ENCODE assay signal across 8 mouse cellular contexts in the genomic region with DNA sequence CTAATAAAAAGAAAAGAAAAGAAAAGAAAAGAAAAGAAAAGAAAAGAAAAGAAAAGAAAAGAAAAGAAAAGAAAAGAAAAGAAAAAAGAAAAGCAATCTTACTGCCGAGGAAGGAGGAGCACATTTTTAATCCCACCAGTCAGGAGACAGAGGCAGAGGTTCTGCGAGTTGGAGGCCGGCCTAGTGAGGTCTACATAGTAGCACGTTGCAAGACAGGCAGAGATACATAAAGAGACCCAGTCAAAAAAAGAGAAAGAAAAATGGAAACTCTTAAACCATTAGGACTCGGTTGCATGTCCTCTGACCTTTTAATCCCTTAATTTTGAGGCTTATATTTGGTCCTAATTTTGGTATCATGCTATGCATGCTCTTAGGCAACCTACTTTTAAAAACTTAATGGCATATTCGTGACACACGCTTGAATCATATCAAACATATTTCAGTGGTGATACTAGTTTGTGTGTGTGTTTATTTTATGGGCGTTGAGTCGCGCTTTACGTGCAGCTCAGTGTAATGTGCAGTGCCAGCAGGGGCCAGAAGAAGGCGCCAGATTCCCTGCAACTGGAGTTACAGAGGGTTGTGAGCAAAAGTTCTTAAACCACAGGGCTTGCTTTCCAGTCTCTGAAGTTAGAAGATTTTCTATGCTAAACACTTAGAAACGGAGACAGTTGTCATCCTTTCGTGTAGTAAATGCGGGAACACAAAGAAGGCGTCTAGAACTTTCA. TPM values are rescaled to one million over a fixed set of nuclear protein-coding genes. Genes with fewer than 3 reads are reported as not detected.
DNase-seq lines count a peak whose midpoint lies in the region; ATAC-seq and TF ChIP-seq lines count a peak whose summit lies in the region.

No protein-coding gene starts in this region.

- peaks cover 20% of the 10 kb centered on the region for H3K36me3 ChIP-seq in heart, embryonic 14.5 days (ENCODE audit: control insufficient read depth, insufficient read depth, low read length)
- H3K36me3 ChIP-seq in kidney, postnatal 0 days (ENCODE audit: insufficient read depth, low read length) = 0 out of 2 replicates have a peak, but pooled peaks cover 8% of the 10 kb centered on the region
- peaks cover under 1% of the 10 kb centered on the region for H3K36me3 ChIP-seq in liver, embryonic 14.5 days (replicated peaks; ENCODE audit: control insufficient read depth, insufficient read depth, low read depth)
- H3K36me3 ChIP-seq in testis, adult 2 months (ENCODE audit: control insufficient read depth, insufficient read depth, low read length) = no peaks in the 10 kb centered on the region

- no peaks in the 10 kb centered on the region for H3K4me1 ChIP-seq in brown adipose tissue, adult 24 weeks (ENCODE audit: control insufficient read depth, insufficient read depth, insufficient read length, low read length)
- H3K4me1 ChIP-seq in heart, embryonic 14.5 days (ENCODE audit: control insufficient read depth in 2 of 2, insufficient read depth in 2 of 2, low read length in 2 of 2) = peaks cover 2 to 6% of the 10 kb centered on the region in 2 experiments; a peak in 3 of 4 replicates
- H3K4me1 ChIP-seq in kidney, postnatal 0 days (replicated peaks; ENCODE audit: insufficient read depth, low read length) = peaks cover 6% of the 10 kb centered on the region; the same call in 1 of the 2 replicates
- peaks cover 14 to 23% of the 10 kb centered on the region in 2 experiments for H3K4me1 ChIP-seq in liver, embryonic 14.5 days (replicated peaks; ENCODE audit: control insufficient read depth in 2 of 2, insufficient read depth in 2 of 2, low read length in 1 of 2)
- H3K4me1 ChIP-seq in testis, adult 2 months (ENCODE audit: control insufficient read depth, insufficient read depth, low read length) = peaks cover 7% of the 10 kb centered on the region

- H3K4me2 ChIP-seq in heart, embryonic 14.5 days (ENCODE audit: low read length) = peak overlapping the region; percentile 99
- H3K4me2 ChIP-seq in kidney, postnatal 0 days (ENCODE audit: low read length) = peak overlapping the region; percentile 94
- H3K4me2 ChIP-seq in liver, embryonic 14.5 days (ENCODE audit: low read depth) = peak overlapping the region; percentile 99

- TF ChIP-seq POLR2A in testis, adult 2 months (IDR thresholded peaks at IDR 0.05; ENCODE audit: control insufficient read depth, low read depth, low read length) = no peak

- WGBS in heart, embryonic 14.5 days = 9% methylated on average over 16 of the region's 16 CpGs
- 7% methylated on average over 16 of the region's 16 CpGs for WGBS in kidney, postnatal 0 days
- WGBS in liver, embryonic 14.5 days (ENCODE audit: insufficient replicate concordance) = 4% methylated on average over 16 of the region's 16 CpGs

- H3K27ac ChIP-seq in brown adipose tissue, adult 24 weeks (replicated peaks; ENCODE audit: low read depth, low read length) = no peak overlapping the region
- peak overlapping the region in 1 of 2 experiments; percentile 33; a peak in 1 of 4 replicates for H3K27ac ChIP-seq in heart, embryonic 14.5 days (replicated peaks in 1 of 2; ENCODE audit: control insufficient read depth in 1 of 2, insufficient read depth in 1 of 2, low read depth in 2 of 2, low read length in 2 of 2)
- H3K27ac ChIP-seq in kidney, postnatal 0 days = 0 out of 2 replicates have a peak overlapping the region, but pooled peaks have one; percentile 4
- H3K27ac ChIP-seq in liver, embryonic 14.5 days = peak overlapping the region; percentile 14
- no peak overlapping the region for H3K27ac ChIP-seq in testis, adult 2 months (ENCODE audit: control insufficient read depth, insufficient read depth, low read depth, low read length)

- ATAC-seq in CD4-positive, CD25-positive, alpha-beta regulatory T cell, adult 4 months = peak; percentile 83
- ATAC-seq in heart, embryonic 14.5 days (ENCODE audit: insufficient number of reproducible peaks, insufficient read depth, low FRiP score, low read depth) = no peak
- ATAC-seq in kidney, postnatal 0 days (replicated peaks; ENCODE audit: low FRiP score, low read depth) = no peak
- peak; percentile 42; the same call in 1 of the 2 replicates for ATAC-seq in liver, embryonic 14.5 days (ENCODE audit: insufficient read depth)

- peak overlapping the region; percentile 43 for H3K4me3 ChIP-seq in brown adipose tissue, adult 24 weeks (ENCODE audit: insufficient read depth, low read depth, low read length)
- H3K4me3 ChIP-seq in heart, embryonic 14.5 days (ENCODE audit: control insufficient read depth in 1 of 2, insufficient read depth in 1 of 2, low read depth in 1 of 2, low read length in 2 of 2) = peak overlapping the region; percentile 12 to 68; a peak in 3 of 4 replicates
- H3K4me3 ChIP-seq in kidney, postnatal 0 days (replicated peaks; ENCODE audit: low read depth, low read length) = peak overlapping the region; percentile 46
- H3K4me3 ChIP-seq in liver, embryonic 14.5 days (ENCODE audit: insufficient read depth in 1 of 2, low read depth in 2 of 2, low read length in 2 of 2) = peak overlapping the region; percentile 46 to 75
- peak overlapping the region; percentile 43 for H3K4me3 ChIP-seq in testis, adult 2 months (ENCODE audit: control insufficient read depth, low read depth, low read length)

- no peak; the same call in 1 of the 2 replicates for TF ChIP-seq EP300 in liver, embryonic 14.5 days (IDR thresholded peaks at IDR 0.05; ENCODE audit: low read depth)

- no peaks in the 10 kb centered on the region for H3K9me3 ChIP-seq in heart, embryonic 14.5 days (ENCODE audit: control insufficient read depth, low read length)
- H3K9me3 ChIP-seq in kidney, postnatal 0 days (replicated peaks; ENCODE audit: low read length) = no peaks in the 10 kb centered on the region
- no peaks in the 10 kb centered on the region for H3K9me3 ChIP-seq in liver, embryonic 14.5 days (ENCODE audit: control insufficient read depth, low read length)

- DNase-seq in fibroblast of lung, adult 2 months (ENCODE audit: low read depth) = peak; percentile 59
- peak; percentile 87 for DNase-seq in kidney, postnatal 0 days (ENCODE audit: low spot score)
- DNase-seq in liver, embryonic 14.5 days (ENCODE audit: low read depth in 3 of 3, low spot score in 3 of 3) = peak; percentile 73 to 78 (median 76)
- DNase-seq in neural tube, embryonic 10.5 days (ENCODE audit: extremely low spot score, low spot score) = peak; percentile 62

- peaks cover 13% of the 10 kb centered on the region for H3K27me3 ChIP-seq in heart, embryonic 14.5 days (ENCODE audit: control insufficient read depth, insufficient read depth, low read length)
- no peaks in the 10 kb centered on the region for H3K27me3 ChIP-seq in kidney, postnatal 0 days (ENCODE audit: insufficient read depth, low read length)
- H3K27me3 ChIP-seq in liver, embryonic 14.5 days (ENCODE audit: control insufficient read depth, insufficient read depth, low read length) = no peaks in the 10 kb centered on the region; the same call in 1 of the 2 replicates
- no peaks in the 10 kb centered on the region for H3K27me3 ChIP-seq in testis, adult 2 months (ENCODE audit: control insufficient read depth, insufficient read depth, low read length)

- peak; percentile 86 for TF ChIP-seq CTCF in kidney, postnatal 0 days (IDR thresholded peaks at IDR 0.05; ENCODE audit: low read depth)
- peak; percentile 91 for TF ChIP-seq CTCF in liver, embryonic 14.5 days (IDR thresholded peaks at IDR 0.05; ENCODE audit: low read depth)
- TF ChIP-seq CTCF in testis, adult 2 months (IDR thresholded peaks at IDR 0.05; ENCODE audit: control insufficient read depth, insufficient read depth, insufficient replicate concordance, low read depth, low read length) = peak; percentile 79; the same call in 1 of the 2 replicates

- peak overlapping the region; percentile 31; the same call in 1 of the 2 replicates for H3K9ac ChIP-seq in heart, embryonic 14.5 days (ENCODE audit: low read length)
- H3K9ac ChIP-seq in kidney, postnatal 0 days (ENCODE audit: low read depth, low read length) = no peak overlapping the region
- H3K9ac ChIP-seq in liver, embryonic 14.5 days (replicated peaks) = no peak overlapping the region; the same call in 1 of the 2 replicates

RNA-seq across cellular contexts. Expression of a gene that starts 18.9 kb away (rescaled TPM):
- polyA plus RNA-seq in CD4-positive, CD25-positive, alpha-beta regulatory T cell, adult 4 months (2017; shearing (Covaris generic)) = 10 to 100 TPM; 67.1 to 69.6 TPM
- polyA plus RNA-seq in brown adipose tissue, adult 24 weeks (2012; ENCODE audit: insufficient read depth, insufficient read length, missing spikeins) = 5.3 and 11.4 TPM in 2 replicates
- 48.6 and 50.1 TPM in 2 replicates for polyA plus RNA-seq in heart, embryonic 14.5 days (2014; fragmentation: Nextera tagmentation; extraction: Ambion mirVana)
- 45.6 and 50.7 TPM in 2 replicates for polyA plus RNA-seq in kidney, postnatal 0 days (2015; fragmentation: Nextera tagmentation; extraction: Ambion mirVana)
- polyA plus RNA-seq in liver, embryonic 14.5 days (2012; rRNA removed) = 32.9 and 36.0 TPM in 2 replicates
- 49.4 and 51.8 TPM in 2 replicates for polyA plus RNA-seq in liver, embryonic 14.5 days (2014; fragmentation: Nextera tagmentation; extraction: Ambion mirVana)
- 9.5 and 10.7 TPM in 2 replicates for polyA plus RNA-seq in testis, adult 2 months (2012; rRNA removed)

RNA-seq across cellular contexts. Expression of a gene that starts 28.0 kb away (rescaled TPM):
- 10 to 100 TPM; 33.2 to 35.8 TPM for polyA plus RNA-seq in CD4-positive, CD25-positive, alpha-beta regulatory T cell, adult 4 months (2017; shearing (Covaris generic))
- 3.3 and 3.5 TPM in 2 replicates for polyA plus RNA-seq in brown adipose tissue, adult 24 weeks (2012; ENCODE audit: insufficient read depth, insufficient read length, missing spikeins)
- 2.1 and 2.3 TPM in 2 replicates for polyA plus RNA-seq in heart, embryonic 14.5 days (2014; fragmentation: Nextera tagmentation; extraction: Ambion mirVana)
- 2.6 and 3.1 TPM in 2 replicates for polyA plus RNA-seq in kidney, postnatal 0 days (2015; fragmentation: Nextera tagmentation; extraction: Ambion mirVana)
- 4.1 and 4.3 TPM in 2 replicates for polyA plus RNA-seq in liver, embryonic 14.5 days (2012; rRNA removed)
- polyA plus RNA-seq in liver, embryonic 14.5 days (2014; fragmentation: Nextera tagmentation; extraction: Ambion mirVana) = 7.5 and 9.5 TPM in 2 replicates
- 6.4 and 6.6 TPM in 2 replicates for polyA plus RNA-seq in testis, adult 2 months (2012; rRNA removed)

RNA-seq across cellular contexts. Expression of a gene that starts 57.2 kb away (rescaled TPM):
- 10 to 100 TPM; 36.6 to 47.9 TPM for polyA plus RNA-seq in CD4-positive, CD25-positive, alpha-beta regulatory T cell, adult 4 months (2017; shearing (Covaris generic))
- 89.7 and 90.5 TPM in 2 replicates for polyA plus RNA-seq in brown adipose tissue, adult 24 weeks (2012; ENCODE audit: insufficient read depth, insufficient read length, missing spikeins)
- polyA plus RNA-seq in heart, embryonic 14.5 days (2014; fragmentation: Nextera tagmentation; extraction: Ambion mirVana) = 136 and 139 TPM in 2 replicates
- polyA plus RNA-seq in kidney, postnatal 0 days (2015; fragmentation: Nextera tagmentation; extraction: Ambion mirVana) = 198 and 211 TPM in 2 replicates
- 60.1 and 171 TPM in 2 replicates for polyA plus RNA-seq in liver, embryonic 14.5 days (2012; rRNA removed)
- polyA plus RNA-seq in liver, embryonic 14.5 days (2014; fragmentation: Nextera tagmentation; extraction: Ambion mirVana) = 351 and 427 TPM in 2 replicates
- 10.5 and 11.6 TPM in 2 replicates for polyA plus RNA-seq in testis, adult 2 months (2012; rRNA removed)

Comparison
In these comparisons a context has a peak if more than half of its experiments do, and no peak if none do; other contexts are left out.
1. ATAC-seq: peak in CD4-positive, CD25-positive, alpha-beta regulatory T cell, adult 4 months (single experiment) and liver, embryonic 14.5 days (single experiment); none in heart, embryonic 14.5 days (single experiment) and kidney, postnatal 0 days (single experiment).
2. H3K27ac ChIP-seq: peak in kidney, postnatal 0 days (single experiment) and liver, embryonic 14.5 days (single experiment); none in brown adipose tissue, adult 24 weeks (single experiment) and testis, adult 2 months (single experiment).
3. Peak in every context shown above with its lines, with median percentiles within 50 percentile points of each other: H3K4me3 ChIP-seq, DNase-seq, H3K4me2 ChIP-seq and CTCF ChIP-seq.